Mouse (Mus musculus) erythroblast, embryonic 14.5 days (primary cell): ENCODE measurements around the gene Mrpl2. TPM values are rescaled to one million over a fixed set of nuclear protein-coding genes. Genes with fewer than 3 reads are reported as not detected.

ENCODE experiments used
- H3K27me3 ChIP-seq: 2 replicates; pipeline ENCODE4 v1.6.1; 2012; ENCODE audit warnings: inconsistent platforms; ENCODE audit not compliant: control insufficient read depth
- H3K36me3 ChIP-seq: 2 replicates; pipeline ENCODE4 v1.6.1; 2012; ENCODE audit warnings: mild to moderate bottlenecking, inconsistent platforms; ENCODE audit not compliant: control insufficient read depth
- H3K4me1 ChIP-seq: 2 replicates; pipeline ENCODE4 v1.6.1; 2012; ENCODE audit warnings: inconsistent platforms; ENCODE audit not compliant: control insufficient read depth
- H3K4me3 ChIP-seq: replicated peaks from 2 replicates; pipeline ENCODE3; 2012; ENCODE audit warnings: moderate library complexity, mild to moderate bottlenecking, inconsistent platforms
- H3K9me3 ChIP-seq: 2 replicates; pipeline ENCODE4 v1.6.1; 2012; ENCODE audit warnings: low read length, inconsistent platforms, mixed read lengths; ENCODE audit not compliant: control insufficient read depth
- GATA1 ChIP-seq: IDR thresholded peaks from 2 replicates; pipeline ENCODE4 v1.6.1; 2012; ENCODE audit warnings: low read length, inconsistent platforms, mixed read lengths
- TAL1 ChIP-seq: IDR thresholded peaks from 3 replicates; pipeline ENCODE4 v1.6.1; 2012; ENCODE audit warnings: low read length, inconsistent platforms, mixed read lengths
- polyA plus RNA-seq: library from polyadenylated mRNA; stranded (reverse); fragments of >175 nt; gene quantifications from 2 replicates; pipeline ENCODE4 v1.2.3, GENCODE M21; 2012

The Mrpl2 gene
- polyA plus RNA-seq, 1 experiment = 34.1 TPM

DNA sequence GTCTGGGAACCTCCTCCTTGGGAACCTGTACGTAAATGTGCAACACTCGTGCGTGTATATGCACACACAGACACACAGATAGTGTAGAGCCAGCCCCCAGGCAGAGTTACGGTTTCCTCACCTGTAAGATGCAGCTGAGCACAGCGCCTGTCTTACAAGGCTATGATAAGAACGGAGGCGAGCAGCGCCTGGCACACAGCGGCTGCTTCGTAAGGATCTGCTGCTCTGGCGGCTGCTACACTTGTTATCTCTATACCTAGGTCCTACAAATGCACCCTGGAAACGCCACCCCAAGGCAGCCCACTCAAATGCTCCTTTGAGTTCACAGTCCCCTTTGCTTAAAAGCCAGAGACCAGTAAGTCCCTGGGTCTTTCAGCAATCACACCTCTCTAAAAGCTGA, 44.6 kb downstream of the Mrpl2 start:
- Histone ChIP-seq H3K9me3 (no peaks in the 10 kb centered on the region), H3K4me1 (peaks cover 16% of the 10 kb centered on the region), H3K4me3 (no peak overlapping the region), H3K27me3 (no peaks in the 10 kb centered on the region), H3K36me3 (peaks cover 44% of the 10 kb centered on the region)
- no peak for TF ChIP-seq GATA1
- no peak for TF ChIP-seq TAL1

DNA sequence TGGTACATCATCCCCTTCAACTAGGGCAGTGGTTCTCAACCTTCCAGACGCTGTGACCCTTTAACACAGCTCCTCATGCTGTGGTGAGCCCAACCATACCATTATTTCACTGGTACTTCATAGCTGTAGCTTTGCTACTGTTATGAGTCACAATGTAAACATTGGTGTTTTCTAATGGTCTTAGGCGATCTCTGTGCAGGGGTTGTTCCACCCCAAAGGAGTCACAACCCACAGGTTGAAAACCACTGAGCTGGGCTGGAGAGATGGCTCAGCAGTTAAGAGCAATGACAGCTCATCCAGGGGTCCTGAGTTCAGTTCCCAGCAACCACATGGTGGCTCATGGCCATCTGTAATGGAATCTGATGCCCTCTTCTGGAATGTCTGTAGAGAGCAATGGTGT, 45.4 kb downstream of the Mrpl2 start:
- no peaks in the 10 kb centered on the region for H3K27me3 ChIP-seq
- H3K4me3 ChIP-seq = no peak overlapping the region
- no peak for TF ChIP-seq TAL1
- TF ChIP-seq GATA1 = no peak
- peaks cover 42% of the 10 kb centered on the region for H3K36me3 ChIP-seq
- H3K9me3 ChIP-seq = no peaks in the 10 kb centered on the region
- H3K4me1 ChIP-seq = peaks cover 16% of the 10 kb centered on the region

DNA sequence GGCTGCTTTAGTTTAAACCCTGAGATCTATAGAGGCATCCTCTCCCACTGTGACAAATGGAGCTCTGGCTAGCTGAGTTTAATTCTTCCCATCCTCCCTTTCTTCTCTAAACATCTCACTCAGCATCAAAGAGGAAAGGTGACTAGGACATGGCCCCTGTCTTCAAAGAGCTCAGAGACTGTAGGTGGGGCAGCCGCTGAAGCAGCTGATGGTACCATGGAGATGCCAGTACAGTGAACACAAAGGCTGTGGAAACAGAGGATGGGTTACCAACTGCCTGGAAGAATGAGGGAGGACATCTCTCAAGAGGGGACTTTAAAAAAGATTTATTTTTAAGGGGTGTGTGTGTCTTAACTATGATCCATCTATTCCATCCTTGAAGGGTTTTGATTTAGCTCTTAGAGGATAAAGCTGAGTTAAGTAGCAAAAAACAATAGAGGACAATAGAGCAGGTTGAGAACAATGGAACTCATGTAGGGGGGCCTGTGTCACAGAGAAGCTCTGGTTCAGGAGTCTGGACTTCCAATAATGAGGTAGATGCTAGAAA, 48.6 kb downstream of the Mrpl2 start:
- Histone ChIP-seq H3K27me3 (no peaks in the 10 kb centered on the region), H3K36me3 (peaks cover 41% of the 10 kb centered on the region), H3K9me3 (no peaks in the 10 kb centered on the region), H3K4me3 (no peak overlapping the region), H3K4me1 (peaks cover 26% of the 10 kb centered on the region)
- no peak for TF ChIP-seq GATA1

DNA sequence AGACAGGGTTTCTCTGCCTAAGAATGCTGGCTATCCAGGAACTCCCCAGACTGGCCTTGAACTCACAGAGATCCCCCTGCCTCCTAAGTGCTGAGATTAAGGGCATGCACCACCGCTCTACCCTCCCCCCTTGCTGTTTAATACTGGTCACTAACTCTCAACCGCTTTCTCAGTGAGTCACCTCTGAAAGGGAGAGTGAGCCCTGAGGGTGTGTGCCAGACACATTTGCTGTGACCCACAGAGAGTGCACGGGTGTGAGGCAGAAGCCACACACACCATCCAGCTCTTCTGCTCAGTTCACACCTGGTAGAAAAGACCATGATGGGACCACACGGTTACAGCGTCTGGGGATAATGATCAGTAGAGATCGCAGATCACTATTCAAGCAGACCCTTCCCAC, 52.5 kb downstream of the Mrpl2 start:
- H3K4me3 ChIP-seq = no peak overlapping the region
- peaks cover 42% of the 10 kb centered on the region for H3K36me3 ChIP-seq
- peaks cover 42% of the 10 kb centered on the region for H3K4me1 ChIP-seq
- no peaks in the 10 kb centered on the region for H3K27me3 ChIP-seq
- no peaks in the 10 kb centered on the region for H3K9me3 ChIP-seq
- no peak for TF ChIP-seq GATA1
- TF ChIP-seq TAL1 = no peak

DNA sequence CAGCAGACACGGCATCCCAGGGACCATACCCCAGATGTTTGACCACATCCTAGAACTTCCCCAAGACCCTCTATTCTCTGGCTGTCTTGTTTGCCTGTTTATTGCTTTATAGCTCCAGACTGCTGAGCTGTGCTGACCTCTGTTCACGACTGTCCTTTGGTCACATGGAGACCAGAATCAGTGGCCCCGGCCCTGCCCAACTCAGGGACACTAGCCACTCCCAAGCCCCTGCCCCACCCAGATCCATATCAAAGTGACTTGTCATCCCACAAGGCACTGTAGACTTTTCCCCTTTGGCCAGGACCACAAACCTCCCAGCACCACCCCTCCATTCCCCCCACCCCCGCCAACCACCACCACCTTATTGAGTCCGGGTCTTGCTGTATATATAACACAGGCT, 53.2 kb downstream of the Mrpl2 start:
- Histone ChIP-seq H3K36me3 (peaks cover 39% of the 10 kb centered on the region), H3K4me1 (peaks cover 49% of the 10 kb centered on the region), H3K27me3 (no peaks in the 10 kb centered on the region), H3K4me3 (no peak overlapping the region), H3K9me3 (no peaks in the 10 kb centered on the region)
- no peak for TF ChIP-seq TAL1
- no peak for TF ChIP-seq GATA1

Other genes with a start within 250 kb of the Mrpl2 start
- not detected in 2 replicates for gene Crip3, start 217.3 kb upstream of the Mrpl2 start, polyA plus RNA-seq
- not detected in 2 replicates for gene Slc22a7, start 207.8 kb upstream of the Mrpl2 start, polyA plus RNA-seq
- gene Ttbk1, start 158.6 kb upstream of the Mrpl2 start, polyA plus RNA-seq = 0.01 TPM in 2 replicates
- 1.5 and 1.9 TPM in 2 replicates for gene Dnph1, start 149.5 kb upstream of the Mrpl2 start, polyA plus RNA-seq
- 0.01 and 0.09 TPM in 2 replicates for gene Cul9, start 99.8 kb upstream of the Mrpl2 start, polyA plus RNA-seq
- 5.1 and 6.1 TPM in 2 replicates for gene Srf, start 90.1 kb upstream of the Mrpl2 start, polyA plus RNA-seq
- 0.03 and 0.04 TPM in 2 replicates for gene Ptk7, start 16.7 kb upstream of the Mrpl2 start, polyA plus RNA-seq
- gene Klc4, start 207 bp upstream of the Mrpl2 start, polyA plus RNA-seq = 2.0 TPM in 2 replicates
- gene Cul7, start 4.1 kb downstream of the Mrpl2 start, polyA plus RNA-seq = 1.3 and 2.3 TPM in 2 replicates
- gene Rrp36, start 28.1 kb downstream of the Mrpl2 start, polyA plus RNA-seq = 2.0 and 2.6 TPM in 2 replicates
- 13.0 and 13.9 TPM in 2 replicates for gene Mea1, start 32.6 kb downstream of the Mrpl2 start, polyA plus RNA-seq
- 21.0 and 23.8 TPM in 2 replicates for gene Klhdc3, start 34.7 kb downstream of the Mrpl2 start, polyA plus RNA-seq
- gene Ppp2r5d, start 58.9 kb downstream of the Mrpl2 start, polyA plus RNA-seq = 7.4 and 7.5 TPM in 2 replicates
- 1.5 and 1.7 TPM in 2 replicates for gene Pex6, start 65.2 kb downstream of the Mrpl2 start, polyA plus RNA-seq
- 0.05 TPM in 1 of 2 replicates, not detected in the other for gene Gnmt, start 82.9 kb downstream of the Mrpl2 start, polyA plus RNA-seq
- 3.0 and 3.2 TPM in 2 replicates for gene Cnpy3, start 106.0 kb downstream of the Mrpl2 start, polyA plus RNA-seq
- gene Ptcra, start 117.5 kb downstream of the Mrpl2 start, polyA plus RNA-seq = not detected in 2 replicates
- 6.8 and 7.8 TPM in 2 replicates for gene 2310039H08Rik, start 126.4 kb downstream of the Mrpl2 start, polyA plus RNA-seq
- gene Rpl7l1, start 136.4 kb downstream of the Mrpl2 start, polyA plus RNA-seq = 0.31 and 0.42 TPM in 2 replicates
- gene Bicral, start 212.3 kb downstream of the Mrpl2 start, polyA plus RNA-seq = 0.30 and 0.33 TPM in 2 replicates
- gene Tbcc, start 244.5 kb downstream of the Mrpl2 start, polyA plus RNA-seq = 2.2 and 2.3 TPM in 2 replicates